Mouse (Mus musculus): ENCODE results near the gene Tent2. TPM values are rescaled to one million over a fixed set of nuclear protein-coding genes. Genes with fewer than 3 reads are reported as not detected.

Tent2 gene
- total RNA-seq, 1 experiment = 27.9 TPM

GRCm38 (mm10) chr13:93141184-93141583, 51.0 kb downstream of the Tent2 start:
- H3K9ac ChIP-seq (ENCODE audit: insufficient read depth, low read depth, low read length, poor library complexity, severe bottlenecking) = no peak overlapping the region
- H3K36me3 ChIP-seq (ENCODE audit: control insufficient read depth, insufficient read depth, low read length, poor library complexity, severe bottlenecking) = no peaks in the 10 kb centered on the region; the same call in 1 of the 2 replicates
- no peaks in the 10 kb centered on the region for H3K9me3 ChIP-seq (ENCODE audit: control insufficient read depth, insufficient read depth, low read depth, low read length)
- no peak overlapping the region for H3K4me3 ChIP-seq (ENCODE audit: insufficient read depth in 1 of 2, low read depth in 1 of 2, low read length in 2 of 2, poor library complexity in 1 of 2, severe bottlenecking in 1 of 2)
- in situ Hi-C loops (cut with MboI; ENCODE audit: low sequenced_read_pairs in 2 of 2, unreplicated experiment in 2 of 2) = no loop called here
- H3K4me1 ChIP-seq (ENCODE audit: control insufficient read depth in 2 of 2, insufficient read depth in 2 of 2, low read length in 2 of 2, poor library complexity in 1 of 2) = no peaks in the 10 kb centered on the region; a peak in 1 of 4 replicates
- no peak overlapping the region for H3K27ac ChIP-seq (ENCODE audit: insufficient read depth, low read depth, low read length, poor library complexity, severe bottlenecking)
- DNase-seq (ENCODE audit: low read depth, low spot score) = no peak
- TF ChIP-seq HCFC1 (IDR thresholded peaks at IDR 0.05; ENCODE audit: borderline replicate concordance, insufficient read depth, low read length) (no peak), ZC3H11A (IDR thresholded peaks at IDR 0.05; ENCODE audit: borderline replicate concordance, low read depth, low read length) (no peak), MAFK (IDR thresholded peaks at IDR 0.05; ENCODE audit: insufficient read depth, low read depth, low read length) (no peak), ZNF384 (IDR thresholded peaks at IDR 0.05; ENCODE audit: low read depth, low read length) (no peak), CHD2 (IDR thresholded peaks at IDR 0.05; ENCODE audit: low read depth, low read length) (no peak)

- in situ Hi-C loops (cut with MboI; ENCODE audit: low sequenced_read_pairs in 2 of 2, unreplicated experiment in 2 of 2) = no loop called here
- H3K36me3 ChIP-seq (ENCODE audit: control insufficient read depth, insufficient read depth, low read length, poor library complexity, severe bottlenecking) = no peaks in the 10 kb centered on the region
- no peak overlapping the region for H3K27ac ChIP-seq (ENCODE audit: insufficient read depth, low read depth, low read length, poor library complexity, severe bottlenecking)
- H3K9ac ChIP-seq (ENCODE audit: insufficient read depth, low read depth, low read length, poor library complexity, severe bottlenecking) = no peak overlapping the region
- H3K4me1 ChIP-seq (ENCODE audit: control insufficient read depth in 2 of 2, insufficient read depth in 2 of 2, low read length in 2 of 2, poor library complexity in 1 of 2) = no peaks in the 10 kb centered on the region
- H3K4me3 ChIP-seq (ENCODE audit: insufficient read depth in 1 of 2, low read depth in 1 of 2, low read length in 2 of 2, poor library complexity in 1 of 2, severe bottlenecking in 1 of 2) = no peak overlapping the region
- no peaks in the 10 kb centered on the region for H3K9me3 ChIP-seq (ENCODE audit: control insufficient read depth, insufficient read depth, low read depth, low read length)
- no peak for DNase-seq (ENCODE audit: low read depth, low spot score)
- TF ChIP-seq MAFK (IDR thresholded peaks at IDR 0.05; ENCODE audit: insufficient read depth, low read depth, low read length) (no peak), HCFC1 (IDR thresholded peaks at IDR 0.05; ENCODE audit: borderline replicate concordance, insufficient read depth, low read length) (no peak), CHD2 (IDR thresholded peaks at IDR 0.05; ENCODE audit: low read depth, low read length) (no peak), ZNF384 (IDR thresholded peaks at IDR 0.05; ENCODE audit: low read depth, low read length) (no peak), ZC3H11A (IDR thresholded peaks at IDR 0.05; ENCODE audit: borderline replicate concordance, low read depth, low read length) (no peak)
These were observed 54.1 kb downstream of the Tent2 start for GRCm38 (mm10) chr13:93138059-93138458.

- DNase-seq (ENCODE audit: low read depth, low spot score) = no peak
- Histone ChIP-seq H3K4me3 (ENCODE audit: insufficient read depth in 1 of 2, low read depth in 1 of 2, low read length in 2 of 2, poor library complexity in 1 of 2, severe bottlenecking in 1 of 2) (no peak overlapping the region), H3K36me3 (ENCODE audit: control insufficient read depth, insufficient read depth, low read length, poor library complexity, severe bottlenecking) (no peaks in the 10 kb centered on the region), H3K27ac (ENCODE audit: insufficient read depth, low read depth, low read length, poor library complexity, severe bottlenecking) (no peak overlapping the region), H3K9ac (ENCODE audit: insufficient read depth, low read depth, low read length, poor library complexity, severe bottlenecking) (no peak overlapping the region), H3K9me3 (ENCODE audit: control insufficient read depth, insufficient read depth, low read depth, low read length) (no peaks in the 10 kb centered on the region), H3K4me1 (ENCODE audit: control insufficient read depth in 2 of 2, insufficient read depth in 2 of 2, low read length in 2 of 2, poor library complexity in 1 of 2) (no peaks in the 10 kb centered on the region)
- in situ Hi-C loops (cut with MboI; ENCODE audit: low sequenced_read_pairs in 2 of 2, unreplicated experiment in 2 of 2) = no loop called here
- TF ChIP-seq ZNF384 (IDR thresholded peaks at IDR 0.05; ENCODE audit: low read depth, low read length) (no peak), HCFC1 (IDR thresholded peaks at IDR 0.05; ENCODE audit: borderline replicate concordance, insufficient read depth, low read length) (no peak)
These were observed 55.1 kb downstream of the Tent2 start for GRCm38 (mm10) chr13:93137098-93137497.

GRCm38 (mm10) chr13:93136251-93136650, 55.9 kb downstream of the Tent2 start:
- Histone ChIP-seq H3K27ac (ENCODE audit: insufficient read depth, low read depth, low read length, poor library complexity, severe bottlenecking) (no peak overlapping the region), H3K4me1 (ENCODE audit: control insufficient read depth in 2 of 2, insufficient read depth in 2 of 2, low read length in 2 of 2, poor library complexity in 1 of 2) (no peaks in the 10 kb centered on the region)
- in situ Hi-C loops (cut with MboI; ENCODE audit: low sequenced_read_pairs in 2 of 2, unreplicated experiment in 2 of 2) = no loop called here

GRCm38 (mm10) chr13:93135501-93135900, 56.7 kb downstream of the Tent2 start:
- Histone ChIP-seq H3K4me3 (ENCODE audit: insufficient read depth in 1 of 2, low read depth in 1 of 2, low read length in 2 of 2, poor library complexity in 1 of 2, severe bottlenecking in 1 of 2) (no peak overlapping the region), H3K27ac (ENCODE audit: insufficient read depth, low read depth, low read length, poor library complexity, severe bottlenecking) (no peak overlapping the region), H3K4me1 (ENCODE audit: control insufficient read depth in 2 of 2, insufficient read depth in 2 of 2, low read length in 2 of 2, poor library complexity in 1 of 2) (no peaks in the 10 kb centered on the region), H3K9ac (ENCODE audit: insufficient read depth, low read depth, low read length, poor library complexity, severe bottlenecking) (no peak overlapping the region), H3K36me3 (ENCODE audit: control insufficient read depth, insufficient read depth, low read length, poor library complexity, severe bottlenecking) (no peaks in the 10 kb centered on the region), H3K9me3 (ENCODE audit: control insufficient read depth, insufficient read depth, low read depth, low read length) (no peaks in the 10 kb centered on the region)
- no peak for TF ChIP-seq CHD2 (IDR thresholded peaks at IDR 0.05; ENCODE audit: low read depth, low read length)
- no peak for TF ChIP-seq MAFK (IDR thresholded peaks at IDR 0.05; ENCODE audit: insufficient read depth, low read depth, low read length)
- TF ChIP-seq ZNF384 (IDR thresholded peaks at IDR 0.05; ENCODE audit: low read depth, low read length) = no peak
- TF ChIP-seq HCFC1 (IDR thresholded peaks at IDR 0.05; ENCODE audit: borderline replicate concordance, insufficient read depth, low read length) = no peak
- no peak for TF ChIP-seq ZC3H11A (IDR thresholded peaks at IDR 0.05; ENCODE audit: borderline replicate concordance, low read depth, low read length)
- no peak for DNase-seq (ENCODE audit: low read depth, low spot score)
- in situ Hi-C loops (cut with MboI; ENCODE audit: low sequenced_read_pairs in 2 of 2, unreplicated experiment in 2 of 2) = no loop called here

More at GRCm38 (mm10) chr13:93136251-93136650, 55.9 kb downstream of the Tent2 start:
- H3K36me3 ChIP-seq (ENCODE audit: control insufficient read depth, insufficient read depth, low read length, poor library complexity, severe bottlenecking) = no peaks in the 10 kb centered on the region
- no peak overlapping the region for H3K4me3 ChIP-seq (ENCODE audit: insufficient read depth in 1 of 2, low read depth in 1 of 2, low read length in 2 of 2, poor library complexity in 1 of 2, severe bottlenecking in 1 of 2)
- no peak for DNase-seq (ENCODE audit: low read depth, low spot score)
- H3K9me3 ChIP-seq (ENCODE audit: control insufficient read depth, insufficient read depth, low read depth, low read length) = no peaks in the 10 kb centered on the region
- TF ChIP-seq HCFC1 (IDR thresholded peaks at IDR 0.05; ENCODE audit: borderline replicate concordance, insufficient read depth, low read length) = no peak
- TF ChIP-seq CHD2 (IDR thresholded peaks at IDR 0.05; ENCODE audit: low read depth, low read length) = no peak
- TF ChIP-seq MAFK (IDR thresholded peaks at IDR 0.05; ENCODE audit: insufficient read depth, low read depth, low read length) = no peak
- no peak for TF ChIP-seq ZC3H11A (IDR thresholded peaks at IDR 0.05; ENCODE audit: borderline replicate concordance, low read depth, low read length)
- TF ChIP-seq ZNF384 (IDR thresholded peaks at IDR 0.05; ENCODE audit: low read depth, low read length) = no peak
- no peak overlapping the region for H3K9ac ChIP-seq (ENCODE audit: insufficient read depth, low read depth, low read length, poor library complexity, severe bottlenecking)
